Mouse (Mus musculus): ENCODE results near the gene Pax5. TPM values are rescaled to one million over a fixed set of nuclear protein-coding genes. Genes with fewer than 3 reads are reported as not detected.

Pax5 gene
- total and polyA plus RNA-seq, 3 experiments: not detected

DNA sequence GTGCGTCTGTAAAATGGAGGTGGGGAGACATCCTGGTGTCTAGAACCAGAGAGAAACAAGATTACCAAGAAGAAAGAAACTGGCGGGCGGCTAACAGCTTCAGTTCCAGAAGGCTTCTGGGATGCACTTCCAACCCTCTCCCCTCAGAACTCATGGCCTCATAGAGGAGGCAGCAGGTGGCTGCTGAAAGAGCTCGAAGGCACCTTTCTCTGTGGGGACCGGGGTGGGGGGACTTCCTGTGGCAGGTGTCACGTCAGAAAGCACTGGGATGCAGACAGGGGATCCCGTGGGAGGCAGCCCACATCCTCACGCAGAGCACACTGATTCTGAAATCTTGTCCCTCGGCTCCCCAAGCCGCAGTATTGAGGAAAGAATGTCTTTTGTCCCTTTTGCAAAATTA, 46.8 kb downstream of the Pax5 start:
- TF ChIP-seq CHD1 (IDR thresholded peaks at IDR 0.05; ENCODE audit: low read depth, low read length): no peak
- TF ChIP-seq ZNF384 (IDR thresholded peaks at IDR 0.05; ENCODE audit: low read depth, low read length): no peak
- TF ChIP-seq MAZ (IDR thresholded peaks at IDR 0.05; ENCODE audit: low read depth, low read length): no peak
- TF ChIP-seq POLR2A (IDR thresholded peaks at IDR 0.05; ENCODE audit: control insufficient read depth in 1 of 2, insufficient read depth in 1 of 2, low read depth in 1 of 2, low read length in 2 of 2, poor library complexity in 1 of 2): no peak
- no peak for TF ChIP-seq HCFC1 (IDR thresholded peaks at IDR 0.05; ENCODE audit: low read depth, low read length)
- no peak for TF ChIP-seq NRF1 (IDR thresholded peaks at IDR 0.05; ENCODE audit: insufficient read depth, low read depth, low read length, poor library complexity, severe bottlenecking)
- TF ChIP-seq POLR2AphosphoS2 (IDR thresholded peaks at IDR 0.05; ENCODE audit: low read length): no peak
- TF ChIP-seq SIN3A (IDR thresholded peaks at IDR 0.05; ENCODE audit: low read length): no peak
- TF ChIP-seq CTCF (IDR thresholded peaks at IDR 0.05 in 2 of 3, conservative IDR thresholded peaks at IDR 0.05 in 1 of 3; ENCODE audit: control insufficient read depth in 1 of 3, insufficient read depth in 1 of 3, low read depth in 2 of 3, low read length in 3 of 3, poor library complexity in 1 of 3, severe bottlenecking in 1 of 3): no peak
- TF ChIP-seq E2F4 (IDR thresholded peaks at IDR 0.05; ENCODE audit: borderline replicate concordance, low read depth, low read length): no peak
- no peak for TF ChIP-seq TAL1 (IDR thresholded peaks at IDR 0.05; ENCODE audit: low read length)
- no peak for TF ChIP-seq MAFK (IDR thresholded peaks at IDR 0.05; ENCODE audit: borderline replicate concordance, low read depth, low read length)
- Histone ChIP-seq H3K4me3 (ENCODE audit: control insufficient read depth in 1 of 2, insufficient read depth in 1 of 2, low read depth in 2 of 2, low read length in 2 of 2) (no peak overlapping the region), H3K27me3 (ENCODE audit: control insufficient read depth in 1 of 2, insufficient read depth in 2 of 2, low read length in 2 of 2) (peaks cover 0 to 1% of the 10 kb centered on the region in 2 experiments; a peak in 2 of 4 replicates), H3K9ac (ENCODE audit: control insufficient read depth, low read depth, low read length, poor library complexity, severe bottlenecking) (no peak overlapping the region), H3K9me3 (replicated peaks; ENCODE audit: insufficient read depth, low read length) (no peaks in the 10 kb centered on the region), H3K36me3 (ENCODE audit: control insufficient read depth in 1 of 2, insufficient read depth in 2 of 2, low read length in 2 of 2) (no peaks in the 10 kb centered on the region), H3K4me1 (ENCODE audit: control insufficient read depth in 1 of 2, insufficient read depth in 2 of 2, low read length in 2 of 2) (no peaks in the 10 kb centered on the region), H3K79me2 (ENCODE audit: control insufficient read depth, insufficient read depth, low read length, poor library complexity) (no peaks in the 10 kb centered on the region), H3K27ac (ENCODE audit: control insufficient read depth, low read depth, low read length) (no peak overlapping the region)
- DNase-seq (ENCODE audit: low read depth, low spot score): no peak

DNA sequence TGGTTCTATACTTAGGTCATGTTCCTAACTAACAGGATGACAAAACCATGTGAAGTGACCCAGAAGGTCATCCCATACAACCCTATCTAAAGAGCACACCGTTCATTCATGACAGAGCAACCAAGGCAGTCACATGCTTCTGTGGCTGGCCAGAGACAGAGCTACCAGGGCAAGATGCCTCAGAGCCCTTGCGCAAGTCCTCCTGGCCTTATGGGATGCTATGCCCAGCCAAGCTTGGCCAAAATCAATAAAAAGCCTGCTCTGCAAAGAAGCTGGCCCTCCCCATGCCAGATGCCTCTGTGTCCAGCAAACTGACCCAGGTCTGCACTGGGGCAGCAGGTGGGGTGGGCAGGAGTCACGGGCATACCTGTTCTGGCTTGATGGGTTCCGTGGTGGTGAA, 65.1 kb downstream of the Pax5 start:
- Histone ChIP-seq H3K4me1 (ENCODE audit: control insufficient read depth in 1 of 2, insufficient read depth in 2 of 2, low read length in 2 of 2) (no peaks in the 10 kb centered on the region), H3K79me2 (ENCODE audit: control insufficient read depth, insufficient read depth, low read length, poor library complexity) (no peaks in the 10 kb centered on the region), H3K36me3 (ENCODE audit: control insufficient read depth in 1 of 2, insufficient read depth in 2 of 2, low read length in 2 of 2) (no peaks in the 10 kb centered on the region), H3K9me3 (replicated peaks; ENCODE audit: insufficient read depth, low read length) (no peaks in the 10 kb centered on the region), H3K27ac (ENCODE audit: control insufficient read depth, low read depth, low read length) (no peak overlapping the region), H3K27me3 (ENCODE audit: control insufficient read depth in 1 of 2, insufficient read depth in 2 of 2, low read length in 2 of 2) (no peaks in the 10 kb centered on the region; a peak in 1 of 4 replicates), H3K9ac (ENCODE audit: control insufficient read depth, low read depth, low read length, poor library complexity, severe bottlenecking) (no peak overlapping the region), H3K4me3 (ENCODE audit: control insufficient read depth in 1 of 2, insufficient read depth in 1 of 2, low read depth in 2 of 2, low read length in 2 of 2) (no peak overlapping the region)
- TF ChIP-seq POLR2AphosphoS5 (IDR thresholded peaks at IDR 0.05; ENCODE audit: borderline replicate concordance, low read depth, low read length): no peak
- no peak for TF ChIP-seq JUND (IDR thresholded peaks at IDR 0.05; ENCODE audit: low read depth, low read length)
- no peak for DNase-seq (ENCODE audit: low read depth, low spot score)

DNA sequence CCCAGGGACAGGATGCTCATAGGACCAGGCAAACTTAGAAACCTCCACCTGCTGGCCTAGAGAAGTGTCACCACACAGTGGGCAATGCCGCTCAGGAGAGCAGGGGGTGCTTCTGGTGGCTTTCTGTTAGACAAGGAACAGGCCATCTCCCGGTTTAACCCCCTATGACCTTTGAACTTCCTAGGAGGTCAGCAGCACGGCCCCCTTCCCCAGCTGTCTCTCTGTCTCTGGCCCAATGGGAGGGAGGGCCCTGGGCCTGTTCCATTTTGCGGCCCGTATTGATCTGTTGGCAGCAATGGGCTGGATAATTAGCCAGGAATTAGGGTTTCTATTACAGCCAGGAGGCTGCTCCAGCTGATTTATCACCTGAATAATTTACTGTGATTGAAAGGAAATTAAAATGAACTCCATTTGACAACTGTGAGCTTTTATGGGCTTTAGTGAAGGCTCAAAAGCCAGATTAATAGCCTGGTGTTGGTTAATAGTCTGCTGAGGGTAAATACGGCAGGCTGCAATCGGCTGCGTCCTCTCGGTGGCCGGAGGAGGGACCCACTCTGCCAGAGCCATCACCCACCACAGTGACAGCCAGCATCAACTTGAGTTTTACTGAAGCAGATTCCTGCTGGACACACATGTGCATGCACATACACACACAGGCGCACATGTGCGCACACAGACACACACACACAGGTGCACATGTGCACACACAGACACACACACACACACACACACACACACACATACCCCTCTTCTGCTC, 68.3 kb downstream of the Pax5 start:
- no peak for DNase-seq (ENCODE audit: low read depth, low spot score)
- no peaks in the 10 kb centered on the region for H3K4me1 ChIP-seq (ENCODE audit: control insufficient read depth in 1 of 2, insufficient read depth in 2 of 2, low read length in 2 of 2)
- no peak overlapping the region for H3K9ac ChIP-seq (ENCODE audit: control insufficient read depth, low read depth, low read length, poor library complexity, severe bottlenecking)
- no peak overlapping the region for H3K4me3 ChIP-seq (ENCODE audit: control insufficient read depth in 1 of 2, insufficient read depth in 1 of 2, low read depth in 2 of 2, low read length in 2 of 2)
- H3K79me2 ChIP-seq (ENCODE audit: control insufficient read depth, insufficient read depth, low read length, poor library complexity): no peaks in the 10 kb centered on the region
- H3K27ac ChIP-seq (ENCODE audit: control insufficient read depth, low read depth, low read length): no peak overlapping the region
- no peaks in the 10 kb centered on the region for H3K36me3 ChIP-seq (ENCODE audit: control insufficient read depth in 1 of 2, insufficient read depth in 2 of 2, low read length in 2 of 2)
- H3K9me3 ChIP-seq (replicated peaks; ENCODE audit: insufficient read depth, low read length): no peaks in the 10 kb centered on the region
- H3K27me3 ChIP-seq (ENCODE audit: control insufficient read depth in 1 of 2, insufficient read depth in 2 of 2, low read length in 2 of 2): peaks cover 0 to 2% of the 10 kb centered on the region in 2 experiments; a peak in 1 of 4 replicates
- TF ChIP-seq UBTF (IDR thresholded peaks at IDR 0.05; ENCODE audit: borderline replicate concordance, insufficient read depth, low read depth, low read length) (no peak), MAZ (IDR thresholded peaks at IDR 0.05; ENCODE audit: low read depth, low read length) (no peak), ELF1 (IDR thresholded peaks at IDR 0.05; ENCODE audit: low read depth, low read length) (no peak), KAT2A (conservative IDR thresholded peaks at IDR 0.05; ENCODE audit: low read depth, low read length) (no peak), MYC (IDR thresholded peaks at IDR 0.05; ENCODE audit: low read depth, low read length) (no peak), E2F4 (IDR thresholded peaks at IDR 0.05; ENCODE audit: borderline replicate concordance, low read depth, low read length) (no peak), CTCF (IDR thresholded peaks at IDR 0.05 in 2 of 3, conservative IDR thresholded peaks at IDR 0.05 in 1 of 3; ENCODE audit: control insufficient read depth in 1 of 3, insufficient read depth in 1 of 3, low read depth in 2 of 3, low read length in 3 of 3, poor library complexity in 1 of 3, severe bottlenecking in 1 of 3) (no peak), GATA1 (IDR thresholded peaks at IDR 0.05; ENCODE audit: low read depth, low read length) (no peak), RAD21 (IDR thresholded peaks at IDR 0.05; ENCODE audit: low read depth, low read length) (no peak)

All from MEL (cell line).